Mouse (Mus musculus): ENCODE measurements at regions not wholly inside any gene's neighbourhood (a gene's known extent, or its start where the extent isn't known, plus 50 kb on each side); places are given as distances from the start of the nearest gene placed in this dataset.

GRCm38 (mm10) chr1:159398643-159399042, 124.9 kb upstream of the Tnr start:
- in situ Hi-C loops (cut with MboI; ENCODE audit: low pct_unique_long_range_greater_than_20kb in 1 of 2, low sequenced_read_pairs in 2 of 2, unreplicated experiment in 1 of 2), result loop anchor here (25.0 kb wide), 1 partner anchor 664 kb away; no protein-coding TSS in a partner anchor

DNA sequence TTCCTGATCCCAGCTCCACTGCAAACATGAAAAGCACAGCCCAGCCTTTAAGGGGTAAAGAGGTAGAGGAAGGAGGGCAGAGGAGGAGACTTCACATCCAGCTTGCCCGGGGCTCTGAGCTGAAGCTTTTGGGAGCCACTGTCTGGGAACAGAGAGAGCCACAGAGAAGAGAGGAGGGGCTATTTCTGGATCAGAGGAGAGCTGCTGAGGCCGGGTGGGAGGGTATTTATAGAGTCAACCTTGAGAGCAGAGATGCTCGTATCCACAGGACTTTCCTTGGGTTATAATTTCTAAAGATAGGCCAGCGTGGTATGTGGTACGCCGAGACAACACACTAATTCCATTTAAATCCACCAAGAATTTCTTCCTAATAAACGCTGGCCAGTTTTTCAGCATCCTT, 117.3 kb upstream of the Tnr start:
- in situ Hi-C loops (cut with MboI; ENCODE audit: low pct_unique_long_range_greater_than_20kb in 1 of 2, low sequenced_read_pairs in 2 of 2, unreplicated experiment in 1 of 2), result no loop called here

GRCm38 (mm10) chr1:159406781-159407180, 116.8 kb upstream of the Tnr start:
- in situ Hi-C loops (cut with MboI; ENCODE audit: low pct_unique_long_range_greater_than_20kb in 1 of 2, low sequenced_read_pairs in 2 of 2, unreplicated experiment in 1 of 2), result no loop called here

DNA sequence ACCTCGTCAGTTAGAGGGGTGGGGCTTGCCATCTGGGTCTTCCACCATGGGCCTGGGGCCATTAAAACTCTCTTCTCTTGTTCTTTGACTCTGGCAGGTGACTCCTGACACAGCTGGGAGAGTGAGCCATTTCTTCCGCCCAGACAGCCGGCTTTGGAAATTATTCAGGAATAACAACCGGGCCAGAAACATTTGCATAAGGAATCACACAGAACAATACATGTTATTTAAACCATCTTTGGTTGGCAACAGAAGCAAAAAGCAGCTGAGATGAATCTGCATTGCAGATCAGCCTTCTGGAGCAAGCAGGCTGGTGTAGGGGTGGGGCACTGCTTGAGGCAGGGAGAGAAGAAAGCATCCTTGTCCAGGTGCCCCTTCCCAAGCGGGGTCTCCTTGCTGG, 110.2 kb upstream of the Tnr start:
- in situ Hi-C loops (cut with MboI; ENCODE audit: low pct_unique_long_range_greater_than_20kb in 1 of 2, low sequenced_read_pairs in 2 of 2, unreplicated experiment in 1 of 2), result no loop called here

DNA sequence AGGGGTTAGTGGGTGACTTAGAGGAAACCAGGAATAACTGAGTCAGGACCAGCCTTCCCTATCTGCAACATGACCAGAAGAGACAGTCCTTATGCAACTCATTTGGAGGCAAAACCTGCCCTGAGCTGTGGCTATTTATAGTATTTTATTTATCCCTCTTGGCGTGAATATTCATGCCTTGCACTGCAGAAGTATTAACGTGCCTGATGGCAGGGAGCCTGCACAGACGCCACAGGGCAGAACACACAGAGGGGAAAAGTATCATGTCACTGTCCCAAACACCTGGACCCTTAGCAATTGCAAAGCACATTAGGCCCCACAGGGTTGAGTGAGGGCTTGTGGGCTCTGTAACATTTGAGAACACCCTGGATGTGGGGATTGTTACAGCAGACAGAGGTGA, 107.9 kb upstream of the Tnr start:
- in situ Hi-C loops (cut with MboI; ENCODE audit: low pct_unique_long_range_greater_than_20kb in 1 of 2, low sequenced_read_pairs in 2 of 2, unreplicated experiment in 1 of 2), result no loop called here

GRCm38 (mm10) chr1:159417176-159417575, 106.4 kb upstream of the Tnr start:
- in situ Hi-C loops (cut with MboI; ENCODE audit: low pct_unique_long_range_greater_than_20kb in 1 of 2, low sequenced_read_pairs in 2 of 2, unreplicated experiment in 1 of 2), result no loop called here

- in situ Hi-C loops (cut with MboI; ENCODE audit: low pct_unique_long_range_greater_than_20kb in 1 of 2, low sequenced_read_pairs in 2 of 2, unreplicated experiment in 1 of 2), result no loop called here
Observed at GRCm38 (mm10) chr1:159419301-159419965, 104.1 kb upstream of the Tnr start.

GRCm38 (mm10) chr1:159420189-159420588, 103.4 kb upstream of the Tnr start:
- in situ Hi-C loops (cut with MboI; ENCODE audit: low pct_unique_long_range_greater_than_20kb in 1 of 2, low sequenced_read_pairs in 2 of 2, unreplicated experiment in 1 of 2), result no loop called here

- in situ Hi-C loops (cut with MboI; ENCODE audit: low pct_unique_long_range_greater_than_20kb in 1 of 2, low sequenced_read_pairs in 2 of 2, unreplicated experiment in 1 of 2), result no loop called here
Observed at GRCm38 (mm10) chr1:159423694-159424093, 99.9 kb upstream of the Tnr start.

- in situ Hi-C loops (cut with MboI; ENCODE audit: low pct_unique_long_range_greater_than_20kb in 1 of 2, low sequenced_read_pairs in 2 of 2, unreplicated experiment in 1 of 2), result no loop called here
Observed at GRCm38 (mm10) chr1:159429926-159430325, 93.6 kb upstream of the Tnr start.

DNA sequence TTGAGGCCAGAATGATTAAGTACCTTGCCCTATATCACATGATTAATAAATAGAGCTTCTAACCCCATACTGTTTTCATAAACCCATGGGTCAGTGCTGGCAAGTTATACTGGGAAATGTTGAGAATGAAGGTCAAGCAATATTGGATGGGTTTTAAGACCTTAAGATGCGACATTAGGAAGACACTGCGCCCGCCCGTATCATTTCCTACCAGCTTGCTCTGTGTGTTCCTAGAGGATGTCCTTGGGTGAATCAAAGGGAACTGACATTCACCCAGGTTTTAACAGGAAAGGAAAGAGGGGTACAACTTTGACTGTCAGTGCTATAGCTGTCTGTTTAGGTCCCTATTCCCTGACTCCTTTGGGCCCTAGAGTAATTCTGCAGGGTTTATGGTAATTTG, 90.0 kb upstream of the Tnr start:
- in situ Hi-C loops (cut with MboI; ENCODE audit: low pct_unique_long_range_greater_than_20kb in 1 of 2, low sequenced_read_pairs in 2 of 2, unreplicated experiment in 1 of 2), result no loop called here

- in situ Hi-C loops (cut with MboI; ENCODE audit: low pct_unique_long_range_greater_than_20kb in 1 of 2, low sequenced_read_pairs in 2 of 2, unreplicated experiment in 1 of 2), result no loop called here
Observed at GRCm38 (mm10) chr1:159440770-159441169, 82.8 kb upstream of the Tnr start.

DNA sequence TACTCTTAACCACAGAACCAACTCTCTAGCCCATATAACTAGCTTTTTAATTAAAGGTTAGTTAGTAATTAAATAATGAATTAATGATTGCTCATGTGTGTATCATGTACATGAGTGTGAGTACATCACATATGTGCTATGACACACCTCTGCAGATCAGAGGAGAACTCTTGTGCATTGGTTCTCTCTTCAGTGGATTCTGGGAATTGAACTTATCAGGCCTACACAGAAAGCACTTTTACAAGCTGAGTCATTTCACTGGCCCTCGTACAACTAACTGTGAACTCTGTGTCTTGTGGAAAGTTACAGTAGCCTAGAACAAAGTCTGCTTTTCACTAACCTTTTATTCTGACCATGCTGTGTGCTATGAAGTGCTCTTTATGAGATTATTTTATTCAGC, 79.5 kb upstream of the Tnr start:
- in situ Hi-C loops (cut with MboI; ENCODE audit: low pct_unique_long_range_greater_than_20kb in 1 of 2, low sequenced_read_pairs in 2 of 2, unreplicated experiment in 1 of 2), result no loop called here

DNA sequence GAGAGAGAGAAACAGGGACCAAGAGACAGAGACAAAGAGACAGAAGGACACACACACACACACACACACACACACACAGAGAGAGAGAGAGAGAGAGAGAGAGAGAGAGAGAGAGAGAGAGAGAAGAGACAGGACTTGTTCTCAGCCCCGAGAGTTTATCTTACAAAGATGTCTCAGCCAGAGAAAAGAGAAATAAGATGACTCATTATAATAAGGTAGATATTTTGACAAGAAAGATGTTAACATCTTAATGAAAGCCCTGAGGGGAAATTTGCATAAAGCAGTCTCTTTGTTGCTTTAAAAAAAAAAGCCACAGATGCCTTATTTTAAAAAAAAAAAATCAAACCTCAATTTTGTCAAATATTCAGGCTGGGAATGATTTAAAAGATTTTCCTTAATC, 78.1 kb upstream of the Tnr start:
- in situ Hi-C loops (cut with MboI; ENCODE audit: low pct_unique_long_range_greater_than_20kb in 1 of 2, low sequenced_read_pairs in 2 of 2, unreplicated experiment in 1 of 2), result no loop called here

- in situ Hi-C loops (cut with MboI; ENCODE audit: low pct_unique_long_range_greater_than_20kb in 1 of 2, low sequenced_read_pairs in 2 of 2, unreplicated experiment in 1 of 2), result no loop called here
Observed at GRCm38 (mm10) chr1:159451462-159451861, 72.1 kb upstream of the Tnr start.

DNA sequence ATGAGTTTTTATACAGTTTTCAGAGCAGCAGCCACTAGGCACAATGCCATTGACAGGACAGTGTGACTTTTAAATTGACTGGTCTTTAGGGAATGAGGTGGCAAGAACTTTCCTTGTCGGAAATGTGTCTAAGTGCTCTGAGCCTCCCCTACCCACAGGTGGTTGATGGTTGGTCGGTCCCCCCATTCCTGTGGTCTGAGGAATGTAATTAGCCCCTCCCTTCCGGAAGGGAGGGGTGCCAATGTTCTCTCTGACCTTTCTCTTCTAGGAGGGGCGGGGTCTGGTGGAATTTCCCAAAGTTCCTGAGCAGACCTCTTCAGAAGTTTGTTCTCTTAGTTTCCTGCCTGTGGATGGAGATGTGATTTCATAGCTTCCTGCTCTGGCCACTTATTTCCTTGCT, 62.7 kb upstream of the Tnr start:
- in situ Hi-C loops (cut with MboI; ENCODE audit: low pct_unique_long_range_greater_than_20kb in 1 of 2, low sequenced_read_pairs in 2 of 2, unreplicated experiment in 1 of 2), result no loop called here

DNA sequence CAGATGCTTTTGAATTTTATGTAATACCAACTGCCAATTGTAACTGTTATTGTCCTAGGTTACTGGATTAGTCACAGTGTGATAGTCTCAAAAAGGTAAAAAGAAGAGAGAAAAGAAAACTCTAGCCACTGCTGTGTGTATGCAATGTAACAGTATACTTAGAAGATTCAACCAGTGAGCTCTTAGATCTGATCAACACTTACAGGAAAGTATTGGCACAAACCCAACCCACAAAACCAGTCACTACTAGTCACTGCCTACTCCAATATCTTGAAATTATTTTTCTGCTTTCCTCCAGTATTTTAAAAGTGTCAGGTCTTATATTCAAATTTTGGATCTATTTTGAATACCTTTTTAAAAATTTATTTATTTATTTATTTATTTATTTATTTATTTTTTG, 52.6 kb upstream of the Tnr start:
- in situ Hi-C loops (cut with MboI; ENCODE audit: low pct_unique_long_range_greater_than_20kb in 1 of 2, low sequenced_read_pairs in 2 of 2, unreplicated experiment in 1 of 2), result no loop called here
